Mouse (Mus musculus): Measurements from ENCODE around the gene Klk6. TPM values are rescaled to one million over a fixed set of nuclear protein-coding genes. Genes with fewer than 3 reads are reported as not detected.

Gene Klk6
- polyA plus RNA-seq, 1 experiment from 2014 or later, result not detected

DNA sequence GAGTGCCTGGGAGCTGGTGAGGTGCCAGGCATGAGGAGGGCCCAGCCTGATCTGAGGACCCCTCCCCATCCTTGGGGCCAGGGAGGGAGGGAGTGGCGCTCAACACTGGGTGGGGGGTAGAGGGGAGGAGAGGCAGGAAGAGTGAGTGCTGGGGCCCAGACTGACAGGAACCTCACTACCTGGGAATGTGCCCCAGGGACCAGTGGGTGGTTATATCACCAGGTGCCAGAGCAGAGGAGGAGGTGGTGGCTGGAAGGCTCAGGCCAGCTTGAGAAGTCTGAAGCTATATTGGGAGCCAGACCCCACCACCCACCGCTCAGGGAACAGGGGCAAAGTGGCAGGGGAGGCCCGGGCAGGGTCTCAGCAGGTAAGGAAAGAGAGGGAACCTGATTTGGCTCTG lies 17.4 kb downstream of the Klk6 start, which contains the start of gene Klk5:
Gene Klk5 (plus strand): TSS at position 271 of the 400 bp plus-strand sequence.
- no peak within 1 kb of the TSS for H3K4me3 ChIP-seq
- H3K9me3 ChIP-seq, result no peaks in the 10 kb centered on the region
- H3K27me3 ChIP-seq, result no peaks in the 10 kb centered on the region
- H3K4me2 ChIP-seq, result no peak within 1 kb of the TSS
- H3K27ac ChIP-seq, result no peak within 1 kb of the TSS
- ATAC-seq (ENCODE audit: low FRiP score), result no peak
- no peaks in the 10 kb centered on the region for H3K36me3 ChIP-seq
- H3K4me1 ChIP-seq (replicated peaks), result no peaks in the 10 kb centered on the region
- 65% methylated on average over 3 of the region's 3 CpGs for WGBS
- H3K9ac ChIP-seq, result no peak within 1 kb of the TSS

DNA sequence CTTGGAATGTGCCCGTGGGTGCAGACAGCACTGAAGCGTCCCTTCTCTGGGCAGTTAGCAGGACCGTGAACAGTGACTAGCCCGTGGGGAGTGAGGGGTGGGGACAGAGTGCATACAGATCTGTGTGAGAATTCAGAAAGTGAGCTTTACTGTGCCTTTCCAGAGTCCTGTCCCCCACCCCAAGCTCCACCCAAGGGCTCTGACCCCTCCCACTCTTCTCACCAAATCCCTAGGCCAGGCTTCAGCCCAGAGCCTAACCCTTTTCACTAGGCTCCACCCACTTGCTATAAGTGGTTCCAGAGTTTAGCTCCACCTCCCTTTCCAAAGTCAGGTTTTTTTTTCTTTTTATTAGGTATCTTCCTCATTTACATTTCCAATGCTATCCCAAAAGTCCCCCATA lies 19.5 kb downstream of the Klk6 start:
- no peak overlapping the region for H3K4me2 ChIP-seq
- H3K9ac ChIP-seq, result no peak overlapping the region
- no peaks in the 10 kb centered on the region for H3K36me3 ChIP-seq
- ATAC-seq (ENCODE audit: low FRiP score), result no peak
- WGBS, result 82% methylated on average over 4 of the region's 4 CpGs
- no peaks in the 10 kb centered on the region for H3K9me3 ChIP-seq
- H3K27ac ChIP-seq, result no peak overlapping the region
- H3K4me1 ChIP-seq (replicated peaks), result no peaks in the 10 kb centered on the region
- no peaks in the 10 kb centered on the region for H3K27me3 ChIP-seq
- no peak overlapping the region for H3K4me3 ChIP-seq

DNA sequence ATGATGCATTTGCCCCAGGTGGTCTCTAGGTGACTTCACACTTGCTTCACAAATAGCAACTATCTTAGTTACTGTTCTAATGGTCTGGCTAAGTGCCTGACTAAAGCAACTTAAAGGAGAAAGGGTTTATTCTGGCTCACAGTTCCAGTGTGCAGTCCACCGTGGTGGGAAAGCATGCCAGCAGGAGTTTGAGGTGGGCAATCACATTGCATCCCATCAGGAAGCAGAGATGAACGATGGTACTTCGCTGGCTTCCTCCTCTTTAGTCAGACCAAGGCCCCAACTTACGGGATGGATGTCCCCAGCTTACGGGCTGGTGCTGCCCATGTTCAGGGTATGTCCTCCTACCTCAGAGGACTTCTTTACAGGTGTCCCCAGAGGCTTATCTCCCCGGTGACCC lies 27.3 kb downstream of the Klk6 start:
- Histone ChIP-seq H3K9me3 (no peaks in the 10 kb centered on the region), H3K4me1 (replicated peaks) (no peaks in the 10 kb centered on the region), H3K4me3 (no peak overlapping the region), H3K27ac (no peak overlapping the region), H3K27me3 (no peaks in the 10 kb centered on the region), H3K9ac (no peak overlapping the region), H3K36me3 (no peaks in the 10 kb centered on the region), H3K4me2 (no peak overlapping the region)
- no peak for ATAC-seq (ENCODE audit: low FRiP score)
- 90% methylated on average over 6 of the region's 6 CpGs for WGBS

DNA sequence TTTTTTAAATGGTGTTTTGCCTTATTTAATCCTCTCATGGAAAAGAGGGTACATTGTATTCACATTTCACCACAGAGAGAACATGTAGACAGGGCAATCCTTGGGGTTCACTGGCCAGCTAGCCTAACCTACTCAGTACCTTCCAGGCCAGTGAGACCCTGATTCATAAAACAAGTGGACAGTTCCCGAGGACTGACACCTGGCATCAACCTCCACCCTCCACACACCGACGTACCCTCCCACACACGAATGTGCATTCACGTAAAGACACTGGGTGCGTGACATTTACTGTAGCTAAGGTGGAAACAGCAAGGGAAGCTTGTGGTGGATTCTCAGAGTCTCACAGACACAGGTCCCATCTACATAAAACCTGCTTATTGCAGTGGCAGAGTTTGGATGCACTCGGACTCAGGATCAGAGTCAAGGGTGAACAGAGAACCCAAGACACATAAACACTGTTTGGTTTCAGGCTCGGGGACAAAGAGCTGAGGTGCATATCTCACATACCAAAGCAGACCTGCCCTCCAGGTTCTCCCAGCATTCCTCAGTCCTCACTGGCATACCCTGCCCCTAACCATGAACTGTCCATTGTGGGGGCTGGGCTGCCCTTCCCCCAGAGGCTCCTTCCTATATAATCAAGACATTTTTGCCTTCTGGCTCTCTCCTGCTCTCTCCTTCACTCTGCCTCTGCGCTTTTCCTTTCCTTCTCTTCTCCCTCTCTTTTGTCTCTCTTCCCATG lies 30.5 kb downstream of the Klk6 start:
- H3K4me1 ChIP-seq (replicated peaks), result no peaks in the 10 kb centered on the region
- no peak overlapping the region for H3K4me3 ChIP-seq
- H3K27ac ChIP-seq, result no peak overlapping the region
- no peak overlapping the region for H3K9ac ChIP-seq
- H3K27me3 ChIP-seq, result no peaks in the 10 kb centered on the region
- 87% methylated on average over 9 of the region's 9 CpGs for WGBS
- no peaks in the 10 kb centered on the region for H3K36me3 ChIP-seq
- H3K9me3 ChIP-seq, result no peaks in the 10 kb centered on the region
- ATAC-seq (ENCODE audit: low FRiP score), result no peak
- H3K4me2 ChIP-seq, result no peak overlapping the region

DNA sequence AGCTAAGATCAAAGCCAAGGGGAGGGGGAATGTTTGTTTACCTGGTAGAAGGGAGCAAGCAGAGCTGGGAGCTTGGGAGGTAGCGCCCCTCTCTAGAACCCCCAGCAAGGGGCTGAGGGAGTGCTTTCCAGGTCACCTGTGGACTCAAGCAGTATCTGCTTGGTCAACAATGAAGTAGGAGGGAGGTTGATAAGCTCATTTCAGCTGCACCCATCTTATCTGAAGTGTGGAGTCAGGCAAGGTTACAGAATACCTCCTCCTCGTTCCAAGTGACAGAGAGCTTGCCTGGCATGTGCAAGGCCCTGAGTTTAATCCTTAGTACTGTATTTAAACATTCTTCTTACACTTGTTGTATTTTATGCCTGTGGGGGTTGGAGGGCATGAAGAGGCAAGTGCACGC lies 31.4 kb downstream of the Klk6 start:
- Histone ChIP-seq H3K9me3 (no peaks in the 10 kb centered on the region), H3K9ac (no peak overlapping the region), H3K27ac (no peak overlapping the region), H3K4me2 (no peak overlapping the region), H3K4me3 (no peak overlapping the region), H3K36me3 (no peaks in the 10 kb centered on the region), H3K27me3 (no peaks in the 10 kb centered on the region), H3K4me1 (replicated peaks) (no peaks in the 10 kb centered on the region)
- WGBS, result 75% methylated on average over 3 of the region's 3 CpGs
- no peak for ATAC-seq (ENCODE audit: low FRiP score)

DNA sequence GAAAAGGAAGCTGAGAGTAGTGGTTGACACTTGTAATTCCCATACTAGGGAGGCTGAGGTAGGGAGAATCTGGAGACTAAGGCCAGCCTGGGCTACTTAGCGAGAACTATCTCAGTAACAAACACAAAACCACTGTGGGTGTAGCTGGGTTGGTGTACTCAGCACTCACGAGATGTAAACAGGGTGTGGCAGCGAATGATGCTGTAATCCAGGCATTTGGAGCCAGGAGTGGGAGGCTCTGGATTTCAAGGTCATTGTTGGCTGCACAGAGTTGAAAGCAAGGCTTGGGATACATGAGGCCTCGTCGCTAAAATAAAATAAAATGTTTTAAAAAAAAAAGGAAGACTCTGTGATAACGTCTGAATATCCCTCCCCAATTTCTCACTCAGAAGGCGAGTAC lies 32.0 kb downstream of the Klk6 start:
- no peak overlapping the region for H3K9ac ChIP-seq
- WGBS, result 87% methylated on average over 7 of the region's 7 CpGs
- ATAC-seq (ENCODE audit: low FRiP score), result no peak
- no peaks in the 10 kb centered on the region for H3K9me3 ChIP-seq
- no peaks in the 10 kb centered on the region for H3K4me1 ChIP-seq (replicated peaks)
- H3K27me3 ChIP-seq, result no peaks in the 10 kb centered on the region
- no peak overlapping the region for H3K4me2 ChIP-seq
- no peak overlapping the region for H3K27ac ChIP-seq
- no peak overlapping the region for H3K4me3 ChIP-seq
- no peaks in the 10 kb centered on the region for H3K36me3 ChIP-seq

DNA sequence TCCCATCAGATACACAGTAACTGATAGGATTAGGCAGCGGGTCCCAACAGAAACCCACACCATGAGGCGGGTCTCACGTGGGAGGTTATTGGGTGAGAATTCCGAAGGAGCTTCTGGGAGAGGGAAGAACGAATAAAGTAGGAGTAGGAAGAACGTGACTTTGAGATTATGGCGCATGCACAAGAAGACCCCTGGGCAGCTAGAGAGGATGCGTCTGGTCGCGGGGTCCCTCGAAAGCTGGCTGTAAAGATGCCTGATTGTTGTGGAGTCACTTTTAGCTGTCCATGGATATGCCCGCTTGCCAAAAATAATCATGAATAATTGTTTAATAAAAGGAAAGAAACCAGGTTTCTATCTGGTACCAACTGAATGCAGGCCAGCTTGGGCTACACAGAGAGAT lies 33.2 kb downstream of the Klk6 start:
- Histone ChIP-seq H3K36me3 (no peaks in the 10 kb centered on the region), H3K4me2 (no peak overlapping the region), H3K27me3 (no peaks in the 10 kb centered on the region), H3K4me1 (replicated peaks) (no peaks in the 10 kb centered on the region), H3K9ac (no peak overlapping the region), H3K27ac (no peak overlapping the region), H3K9me3 (no peaks in the 10 kb centered on the region), H3K4me3 (no peak overlapping the region)
- 92% methylated on average over 12 of the region's 12 CpGs for WGBS
- ATAC-seq (ENCODE audit: low FRiP score), result no peak

DNA sequence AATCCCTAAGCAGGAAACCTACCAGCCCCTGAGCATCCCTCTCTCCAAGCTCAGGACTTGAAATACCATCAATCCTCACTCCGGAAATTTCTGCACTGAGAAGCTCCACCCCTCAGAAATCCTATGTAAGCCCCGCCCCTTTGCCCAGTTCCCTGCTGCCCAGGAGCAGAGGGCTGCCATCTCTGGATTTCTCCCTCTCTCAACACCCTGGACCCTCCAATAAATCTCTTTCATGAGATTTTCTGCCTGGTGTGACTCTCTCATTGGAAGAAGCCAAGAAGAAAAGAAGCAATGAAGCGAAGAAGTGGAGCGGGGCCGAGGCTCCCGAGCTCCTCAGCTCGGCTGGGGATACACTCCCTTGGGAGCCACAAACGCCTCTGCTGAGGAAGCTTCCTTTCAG lies 36.1 kb downstream of the Klk6 start:
- no peak overlapping the region for H3K4me2 ChIP-seq
- 38% methylated on average over 8 of the region's 8 CpGs for WGBS
- H3K9ac ChIP-seq, result no peak overlapping the region

DNA sequence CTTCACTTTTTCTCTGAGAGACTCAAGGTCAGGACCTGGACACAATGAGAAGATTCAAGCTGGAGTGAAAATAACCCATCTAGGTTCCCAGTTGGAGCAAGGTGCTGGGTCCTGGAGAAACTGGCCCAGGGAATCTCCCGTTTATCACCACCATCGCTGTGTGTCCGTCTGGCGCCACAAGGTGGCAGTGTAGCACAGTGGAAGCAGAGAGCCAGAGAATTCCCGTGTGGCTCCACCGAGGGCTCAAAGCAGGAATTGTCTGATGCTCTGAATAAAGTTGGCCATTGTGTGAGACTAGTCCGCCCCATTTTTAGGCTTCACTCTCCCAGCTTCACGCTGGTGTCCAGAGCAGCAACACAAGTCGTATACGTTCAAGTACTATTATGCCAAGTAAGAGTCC lies 48.9 kb downstream of the Klk6 start:
- Histone ChIP-seq H3K27me3 (no peaks in the 10 kb centered on the region), H3K27ac (no peak overlapping the region), H3K4me1 (replicated peaks) (no peaks in the 10 kb centered on the region), H3K36me3 (no peaks in the 10 kb centered on the region), H3K9ac (no peak overlapping the region), H3K9me3 (no peaks in the 10 kb centered on the region), H3K4me3 (no peak overlapping the region), H3K4me2 (no peak overlapping the region)
- WGBS, result 5% methylated on average over 10 of the region's 10 CpGs
- ATAC-seq (ENCODE audit: low FRiP score), result peak; percentile 59; the same call in 1 of the 2 replicates

More for the DNA sequence above, 36.1 kb downstream of the Klk6 start:
- Histone ChIP-seq H3K36me3 (no peaks in the 10 kb centered on the region), H3K27ac (no peak overlapping the region), H3K27me3 (no peaks in the 10 kb centered on the region), H3K4me3 (no peak overlapping the region), H3K9me3 (no peaks in the 10 kb centered on the region), H3K4me1 (replicated peaks) (no peaks in the 10 kb centered on the region)
- ATAC-seq (ENCODE audit: low FRiP score), result no peak

DNA sequence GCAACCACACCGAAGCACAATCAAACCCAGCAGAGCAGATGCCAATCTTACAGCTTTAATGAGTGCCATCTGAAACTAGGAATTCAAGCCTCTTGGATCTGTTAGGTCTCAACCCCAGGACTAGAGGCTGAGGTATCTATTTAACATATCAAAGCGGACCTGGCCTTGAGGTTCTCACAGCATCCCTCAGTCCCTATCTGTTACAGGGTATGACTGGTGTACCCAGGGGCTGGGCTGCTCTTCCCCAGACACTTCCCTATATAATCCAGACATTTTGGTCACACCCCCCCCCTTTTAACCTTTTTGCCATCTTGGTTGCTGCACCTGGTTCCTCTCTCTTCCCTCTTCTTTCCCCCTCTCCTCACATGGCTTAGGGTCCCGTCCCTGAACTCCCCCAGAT lies 49.4 kb downstream of the Klk6 start:
- Histone ChIP-seq H3K4me1 (replicated peaks) (no peaks in the 10 kb centered on the region), H3K36me3 (no peaks in the 10 kb centered on the region), H3K27me3 (no peaks in the 10 kb centered on the region), H3K4me2 (no peak overlapping the region), H3K4me3 (no peak overlapping the region), H3K9me3 (no peaks in the 10 kb centered on the region), H3K9ac (no peak overlapping the region), H3K27ac (no peak overlapping the region)
- ATAC-seq (ENCODE audit: low FRiP score), result no peak
- 70% methylated on average over 3 of the region's 3 CpGs for whole genome bisulfite sequencing

DNA sequence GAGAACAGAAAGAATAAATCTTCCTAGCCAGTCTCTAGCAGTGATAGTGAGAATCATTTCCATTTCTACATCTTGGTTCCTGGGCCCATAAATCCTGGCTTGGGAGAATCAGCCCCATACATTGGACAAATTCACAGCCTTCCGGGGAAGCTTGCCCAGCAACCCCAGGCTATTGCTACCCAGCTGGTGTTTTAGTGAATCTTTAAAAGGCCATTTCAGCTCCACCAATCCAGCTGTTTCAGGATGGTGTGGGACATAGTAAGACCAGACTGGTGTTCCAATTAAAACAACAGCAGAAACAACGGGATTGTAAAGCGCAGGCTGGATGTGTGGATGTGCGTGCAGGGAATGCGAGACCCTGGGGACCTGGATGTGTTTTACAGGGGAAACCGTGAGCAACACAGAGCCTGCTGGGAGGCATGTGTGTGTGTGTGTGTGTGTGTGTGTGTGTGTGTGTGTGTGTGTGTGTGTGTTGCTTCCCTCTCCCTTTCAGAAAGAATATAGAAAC lies 50.6 kb downstream of the Klk6 start:
- no peaks in the 10 kb centered on the region for H3K4me1 ChIP-seq (replicated peaks)
- no peak overlapping the region for H3K4me2 ChIP-seq
- H3K36me3 ChIP-seq, result no peaks in the 10 kb centered on the region
- H3K9ac ChIP-seq, result no peak overlapping the region
- 70% methylated on average over 6 of the region's 6 CpGs for WGBS
- no peaks in the 10 kb centered on the region for H3K27me3 ChIP-seq
- H3K4me3 ChIP-seq, result no peak overlapping the region
- no peak for ATAC-seq (ENCODE audit: low FRiP score)
- no peak overlapping the region for H3K27ac ChIP-seq
- H3K9me3 ChIP-seq, result no peaks in the 10 kb centered on the region

DNA sequence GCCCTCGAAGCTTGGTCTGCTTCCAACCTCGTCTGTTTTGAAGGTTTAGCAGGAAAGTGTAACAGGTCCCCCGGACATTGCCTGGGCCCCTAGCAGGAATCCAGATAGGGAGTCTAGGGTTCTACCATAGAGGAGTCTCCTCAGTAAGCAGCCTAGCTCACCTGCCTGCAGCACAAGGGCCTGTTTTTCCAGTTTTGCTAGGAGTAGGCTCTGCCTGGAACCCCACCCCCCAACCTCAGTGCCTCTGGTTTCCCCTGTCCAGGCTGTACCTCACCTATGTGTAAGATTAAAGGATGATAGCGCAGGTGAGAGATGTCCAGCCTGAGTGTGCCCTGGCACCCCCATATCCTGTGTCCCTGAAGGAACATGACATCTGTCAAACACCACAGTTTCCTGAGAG lies 52.1 kb downstream of the Klk6 start:
- Histone ChIP-seq H3K4me3 (no peak overlapping the region), H3K9me3 (no peaks in the 10 kb centered on the region), H3K4me1 (replicated peaks) (no peaks in the 10 kb centered on the region), H3K4me2 (no peak overlapping the region), H3K9ac (no peak overlapping the region), H3K36me3 (no peaks in the 10 kb centered on the region), H3K27ac (no peak overlapping the region), H3K27me3 (no peaks in the 10 kb centered on the region)
- WGBS, result 77% methylated on average over 4 of the region's 4 CpGs
- ATAC-seq (ENCODE audit: low FRiP score), result no peak

DNA sequence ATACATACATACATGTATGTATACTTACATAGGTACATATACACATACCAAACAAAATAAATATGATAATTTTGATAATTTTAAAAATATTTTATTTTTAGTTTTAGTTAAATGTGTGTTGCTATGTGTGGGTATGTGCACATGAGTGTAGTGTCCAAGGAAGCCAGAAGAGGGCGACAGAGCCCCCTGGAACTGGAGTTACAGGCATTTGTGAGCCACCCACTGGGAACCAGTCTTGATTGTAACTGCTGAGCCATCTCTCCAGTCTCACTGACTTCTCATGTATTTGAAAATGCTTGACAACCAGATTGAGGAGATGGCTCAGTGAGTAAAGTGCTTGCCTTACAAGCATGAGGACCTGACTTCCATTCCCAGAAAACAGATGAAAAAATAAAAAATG lies 54.0 kb downstream of the Klk6 start:
- Histone ChIP-seq H3K27ac (no peak overlapping the region), H3K27me3 (peaks cover 11% of the 10 kb centered on the region; the same call in 1 of the 2 replicates), H3K4me3 (no peak overlapping the region), H3K4me1 (replicated peaks) (peaks cover under 1% of the 10 kb centered on the region), H3K4me2 (no peak overlapping the region), H3K9me3 (no peaks in the 10 kb centered on the region), H3K9ac (no peak overlapping the region), H3K36me3 (no peaks in the 10 kb centered on the region)
- ATAC-seq (ENCODE audit: low FRiP score), result no peak
- 27% methylated on average over 1 of the region's 1 CpGs for whole genome bisulfite sequencing

Data from hindbrain, embryonic 13.5 days (tissue).